Mouse (Mus musculus): ENCODE measurements around the gene Ankrd35. TPM values are rescaled to one million over a fixed set of nuclear protein-coding genes. Genes with fewer than 3 reads are reported as not detected.
A peak's percentile ranks its signal among the peaks of the same experiment; 100 is the strongest.

Gene Ankrd35
- polyA plus RNA-seq (2015; fragmentation: Nextera tagmentation; extraction: Ambion mirVana), result 2.5 and 2.8 TPM in 2 replicates

GRCm38 (mm10) chr3:96669727-96670468, at the start of gene Ankrd35:
TSS of gene Ankrd35 (plus strand) at chr3:96670131.
- Histone ChIP-seq H3K27ac (ENCODE audit: low read depth, low read length) (no peak within 1 kb of the TSS), H3K4me2 (ENCODE audit: low read length) (peak within 1 kb of the TSS; percentile 92), H3K9ac (ENCODE audit: low read depth, low read length) (peak within 1 kb of the TSS; percentile 61), H3K9me3 (ENCODE audit: control insufficient read depth, low read length) (no peaks in the 10 kb centered on the region), H3K27me3 (replicated peaks; ENCODE audit: control insufficient read depth, insufficient read depth, low read length) (peaks cover 4% of the 10 kb centered on the region), H3K4me1 (ENCODE audit: control insufficient read depth, insufficient read depth, low read depth, low read length) (peaks cover 3% of the 10 kb centered on the region; the same call in 1 of the 2 replicates), H3K36me3 (ENCODE audit: control insufficient read depth, insufficient read depth, low read length) (no peaks in the 10 kb centered on the region), H3K4me3 (ENCODE audit: low read length) (peak within 1 kb of the TSS; percentile 54)
- WGBS, result 4% methylated on average over 34 of the region's 35 CpGs
- ATAC-seq, result peak; percentile 97

GRCm38 (mm10) chr3:96623201-96623600, 46.7 kb upstream of the Ankrd35 start:
- H3K4me3 ChIP-seq (ENCODE audit: low read length), result no peak overlapping the region
- H3K4me1 ChIP-seq (ENCODE audit: control insufficient read depth, insufficient read depth, low read depth, low read length), result no peaks in the 10 kb centered on the region
- H3K9me3 ChIP-seq (ENCODE audit: control insufficient read depth, low read length), result no peaks in the 10 kb centered on the region
- H3K27me3 ChIP-seq (replicated peaks; ENCODE audit: control insufficient read depth, insufficient read depth, low read length), result no peaks in the 10 kb centered on the region
- 92% methylated on average over 4 of the region's 4 CpGs for WGBS
- no peak overlapping the region for H3K9ac ChIP-seq (ENCODE audit: low read depth, low read length)
- peaks cover 34% of the 10 kb centered on the region for H3K36me3 ChIP-seq (ENCODE audit: control insufficient read depth, insufficient read depth, low read length)
- no peak overlapping the region for H3K27ac ChIP-seq (ENCODE audit: low read depth, low read length)
- no peak overlapping the region for H3K4me2 ChIP-seq (ENCODE audit: low read length)
- no peak for ATAC-seq

- peak within 1 kb of the TSS; percentile 73 for H3K4me3 ChIP-seq (ENCODE audit: low read length)
- peaks cover 18% of the 10 kb centered on the region for H3K4me1 ChIP-seq (ENCODE audit: control insufficient read depth, insufficient read depth, low read depth, low read length)
- H3K9me3 ChIP-seq (ENCODE audit: control insufficient read depth, low read length), result no peaks in the 10 kb centered on the region
- H3K4me2 ChIP-seq (ENCODE audit: low read length), result peak within 1 kb of the TSS; percentile 93
- peak within 1 kb of the TSS; percentile 76 for H3K9ac ChIP-seq (ENCODE audit: low read depth, low read length)
- WGBS, result under 1% methylated on average over 48 of the region's 48 CpGs
- H3K27me3 ChIP-seq (replicated peaks; ENCODE audit: control insufficient read depth, insufficient read depth, low read length), result no peaks in the 10 kb centered on the region
- H3K27ac ChIP-seq (ENCODE audit: low read depth, low read length), result peak within 1 kb of the TSS; percentile 80
- peak; percentile 95 for ATAC-seq
- peaks cover 12% of the 10 kb centered on the region for H3K36me3 ChIP-seq (ENCODE audit: control insufficient read depth, insufficient read depth, low read length)
These were observed 40.0 kb upstream of the Ankrd35 start, which contains the start of gene Rbm8a for GRCm38 (mm10) chr3:96629729-96630600. TSS of gene Rbm8a (plus strand) at chr3:96629933.

GRCm38 (mm10) chr3:96632058-96632457, 37.9 kb upstream of the Ankrd35 start:
- Histone ChIP-seq H3K9me3 (ENCODE audit: control insufficient read depth, low read length) (no peaks in the 10 kb centered on the region), H3K4me2 (ENCODE audit: low read length) (no peak overlapping the region), H3K9ac (ENCODE audit: low read depth, low read length) (no peak overlapping the region), H3K27ac (ENCODE audit: low read depth, low read length) (no peak overlapping the region), H3K27me3 (replicated peaks; ENCODE audit: control insufficient read depth, insufficient read depth, low read length) (no peaks in the 10 kb centered on the region), H3K4me3 (ENCODE audit: low read length) (no peak overlapping the region), H3K36me3 (ENCODE audit: control insufficient read depth, insufficient read depth, low read length) (peaks cover 10% of the 10 kb centered on the region), H3K4me1 (ENCODE audit: control insufficient read depth, insufficient read depth, low read depth, low read length) (peaks cover 26% of the 10 kb centered on the region)
- ATAC-seq, result no peak

GRCm38 (mm10) chr3:96634015-96634414, 35.9 kb upstream of the Ankrd35 start:
- H3K36me3 ChIP-seq (ENCODE audit: control insufficient read depth, insufficient read depth, low read length), result peaks cover 17% of the 10 kb centered on the region

GRCm38 (mm10) chr3:96634928-96635879, 34.7 kb upstream of the Ankrd35 start, which contains the start of the genes Pex11b and Gm42957:
TSS of gene Pex11b (plus strand) at chr3:96635376.
TSS of gene Gm42957 (plus strand) at chr3:96635474.
- Histone ChIP-seq H3K36me3 (ENCODE audit: control insufficient read depth, insufficient read depth, low read length) (peaks cover 24% of the 10 kb centered on the region), H3K9ac (ENCODE audit: low read depth, low read length) (peak within 1 kb of the TSS; percentile 92), H3K4me3 (ENCODE audit: low read length) (peak within 1 kb of the TSS; percentile 81), H3K27ac (ENCODE audit: low read depth, low read length) (peak within 1 kb of the TSS; percentile 85), H3K9me3 (ENCODE audit: control insufficient read depth, low read length) (no peaks in the 10 kb centered on the region), H3K4me2 (ENCODE audit: low read length) (peak within 1 kb of the TSS; percentile 79), H3K27me3 (replicated peaks; ENCODE audit: control insufficient read depth, insufficient read depth, low read length) (no peaks in the 10 kb centered on the region), H3K4me1 (ENCODE audit: control insufficient read depth, insufficient read depth, low read depth, low read length) (peaks cover 21% of the 10 kb centered on the region)
- peak; percentile 90 for ATAC-seq
- WGBS, result 2% methylated on average over 60 of the region's 60 CpGs

More at GRCm38 (mm10) chr3:96634015-96634414, 35.9 kb upstream of the Ankrd35 start:
- no peak overlapping the region for H3K4me2 ChIP-seq (ENCODE audit: low read length)
- ATAC-seq, result no peak
- no peaks in the 10 kb centered on the region for H3K27me3 ChIP-seq (replicated peaks; ENCODE audit: control insufficient read depth, insufficient read depth, low read length)
- WGBS, result 81% methylated on average over 1 of the region's 1 CpGs
- no peak overlapping the region for H3K9ac ChIP-seq (ENCODE audit: low read depth, low read length)
- H3K4me3 ChIP-seq (ENCODE audit: low read length), result no peak overlapping the region
- no peaks in the 10 kb centered on the region for H3K9me3 ChIP-seq (ENCODE audit: control insufficient read depth, low read length)
- H3K4me1 ChIP-seq (ENCODE audit: control insufficient read depth, insufficient read depth, low read depth, low read length), result peaks cover 24% of the 10 kb centered on the region
- H3K27ac ChIP-seq (ENCODE audit: low read depth, low read length), result no peak overlapping the region

GRCm38 (mm10) chr3:96635906-96636305, 34.0 kb upstream of the Ankrd35 start:
- H3K27ac ChIP-seq (ENCODE audit: low read depth, low read length), result peak overlapping the region; percentile 85; the same call in 1 of the 2 replicates
- H3K27me3 ChIP-seq (replicated peaks; ENCODE audit: control insufficient read depth, insufficient read depth, low read length), result no peaks in the 10 kb centered on the region
- peaks cover 16% of the 10 kb centered on the region for H3K4me1 ChIP-seq (ENCODE audit: control insufficient read depth, insufficient read depth, low read depth, low read length)
- H3K9ac ChIP-seq (ENCODE audit: low read depth, low read length), result peak overlapping the region; percentile 92
- 15% methylated on average over 15 of the region's 15 CpGs for WGBS
- no peak for ATAC-seq
- H3K9me3 ChIP-seq (ENCODE audit: control insufficient read depth, low read length), result no peaks in the 10 kb centered on the region
- H3K36me3 ChIP-seq (ENCODE audit: control insufficient read depth, insufficient read depth, low read length), result peaks cover 27% of the 10 kb centered on the region
- H3K4me2 ChIP-seq (ENCODE audit: low read length), result peak overlapping the region; percentile 79
- peak overlapping the region; percentile 81 for H3K4me3 ChIP-seq (ENCODE audit: low read length)

GRCm38 (mm10) chr3:96636448-96636847, 33.5 kb upstream of the Ankrd35 start:
- Histone ChIP-seq H3K27ac (ENCODE audit: low read depth, low read length) (no peak overlapping the region), H3K4me1 (ENCODE audit: control insufficient read depth, insufficient read depth, low read depth, low read length) (peaks cover 11% of the 10 kb centered on the region), H3K36me3 (ENCODE audit: control insufficient read depth, insufficient read depth, low read length) (peaks cover 27% of the 10 kb centered on the region), H3K4me3 (ENCODE audit: low read length) (peak overlapping the region; percentile 81), H3K4me2 (ENCODE audit: low read length) (peak overlapping the region; percentile 79), H3K9ac (ENCODE audit: low read depth, low read length) (peak overlapping the region; percentile 92), H3K9me3 (ENCODE audit: control insufficient read depth, low read length) (no peaks in the 10 kb centered on the region), H3K27me3 (replicated peaks; ENCODE audit: control insufficient read depth, insufficient read depth, low read length) (no peaks in the 10 kb centered on the region)
- no peak for ATAC-seq
- WGBS, result 74% methylated on average over 11 of the region's 11 CpGs
